Mouse (Mus musculus): ENCODE measurements around the gene Trim66. TPM values are rescaled to one million over a fixed set of nuclear protein-coding genes. Genes with fewer than 3 reads are reported as not detected.
A peak's percentile ranks its signal among the peaks of the same experiment; 100 is the strongest.

Trim66 gene
- polyA plus RNA-seq (2015; fragmentation: Nextera tagmentation; extraction: Ambion mirVana): 0.01 and 0.05 TPM in 2 replicates

DNA sequence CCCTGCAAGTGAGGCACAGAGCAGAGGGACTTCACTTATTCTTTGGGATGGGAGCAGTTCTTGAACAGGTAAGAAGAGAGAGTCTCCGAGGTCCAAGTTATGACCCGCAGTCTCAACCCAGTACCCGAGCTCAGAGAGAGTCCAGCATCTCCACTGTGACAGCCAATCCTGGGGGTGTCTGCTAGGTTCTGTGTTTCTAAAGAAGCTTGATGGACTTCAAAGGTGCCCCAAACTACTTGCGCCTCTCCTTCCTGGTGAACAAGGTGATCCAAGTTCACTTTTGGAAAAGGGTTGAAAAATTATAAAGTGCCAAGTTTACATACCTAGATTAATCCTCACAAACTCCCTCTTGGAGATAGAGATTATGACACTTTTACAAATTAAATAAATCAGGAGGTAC, at the start of gene Trim66:
TSS of gene Trim66 (minus strand) at position 101 of the 400 bp plus-strand sequence.
- no peak within 1 kb of the TSS for H3K9ac ChIP-seq (ENCODE audit: low read depth, low read length)
- no peak for ATAC-seq
- no peaks in the 10 kb centered on the region for H3K4me1 ChIP-seq (replicated peaks; ENCODE audit: control insufficient read depth, insufficient read depth, low read length)
- 93% methylated on average over 4 of the region's 4 CpGs for WGBS
- TF ChIP-seq CTCF (IDR thresholded peaks at IDR 0.05; ENCODE audit: low read depth): no peak
- H3K27me3 ChIP-seq (replicated peaks; ENCODE audit: control insufficient read depth, insufficient read depth, low read length): no peaks in the 10 kb centered on the region
- no peaks in the 10 kb centered on the region for H3K9me3 ChIP-seq (ENCODE audit: control insufficient read depth)
- H3K36me3 ChIP-seq (ENCODE audit: control insufficient read depth, insufficient read depth): no peaks in the 10 kb centered on the region
- no peak within 1 kb of the TSS for H3K27ac ChIP-seq (ENCODE audit: low read depth, low read length)
- no peak within 1 kb of the TSS for H3K4me2 ChIP-seq (replicated peaks; ENCODE audit: low read depth)
- no peak within 1 kb of the TSS for H3K4me3 ChIP-seq (ENCODE audit: low read depth, low read length)

DNA sequence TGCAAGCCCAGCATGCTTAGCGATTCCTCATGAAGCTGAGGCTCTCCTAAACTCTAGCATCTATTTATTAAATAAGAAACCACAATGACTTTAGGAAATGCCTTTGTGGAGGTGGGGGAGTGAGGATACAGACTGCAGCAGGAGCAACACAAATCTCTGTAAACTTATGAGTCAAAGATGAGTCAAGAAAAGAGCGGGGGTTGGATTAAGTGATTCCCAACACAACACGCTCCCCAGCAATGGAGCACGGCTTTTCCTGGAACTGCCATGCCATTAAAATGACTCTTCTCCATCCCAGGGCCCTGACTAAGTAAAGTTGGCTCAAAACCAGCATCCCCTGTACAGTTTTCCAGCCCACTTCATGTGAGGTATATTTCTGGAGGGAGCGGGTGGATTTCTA, 38.8 kb upstream of the Trim66 start:
- ATAC-seq: no peak
- H3K9ac ChIP-seq (ENCODE audit: low read depth, low read length): no peak overlapping the region
- no peaks in the 10 kb centered on the region for H3K9me3 ChIP-seq (ENCODE audit: control insufficient read depth)
- H3K27me3 ChIP-seq (replicated peaks; ENCODE audit: control insufficient read depth, insufficient read depth, low read length): no peaks in the 10 kb centered on the region
- 72% methylated on average over 5 of the region's 5 CpGs for WGBS
- no peaks in the 10 kb centered on the region for H3K4me1 ChIP-seq (replicated peaks; ENCODE audit: control insufficient read depth, insufficient read depth, low read length)
- H3K36me3 ChIP-seq (ENCODE audit: control insufficient read depth, insufficient read depth): peaks cover 63% of the 10 kb centered on the region
- TF ChIP-seq CTCF (IDR thresholded peaks at IDR 0.05; ENCODE audit: low read depth): no peak
- no peak overlapping the region for H3K27ac ChIP-seq (ENCODE audit: low read depth, low read length)
- H3K4me2 ChIP-seq (replicated peaks; ENCODE audit: low read depth): no peak overlapping the region
- H3K4me3 ChIP-seq (ENCODE audit: low read depth, low read length): no peak overlapping the region

GRCm38 (mm10) chr7:109546186-109546585, 38.3 kb upstream of the Trim66 start:
- H3K27ac ChIP-seq (ENCODE audit: low read depth, low read length): no peak overlapping the region
- 84% methylated on average over 2 of the region's 2 CpGs for WGBS
- H3K4me1 ChIP-seq (replicated peaks; ENCODE audit: control insufficient read depth, insufficient read depth, low read length): no peaks in the 10 kb centered on the region
- TF ChIP-seq CTCF (IDR thresholded peaks at IDR 0.05; ENCODE audit: low read depth): 0 out of 2 replicates have a peak, but pooled peaks have one; percentile 30
- ATAC-seq: no peak
- no peak overlapping the region for H3K4me2 ChIP-seq (replicated peaks; ENCODE audit: low read depth)
- no peak overlapping the region for H3K4me3 ChIP-seq (ENCODE audit: low read depth, low read length)
- H3K27me3 ChIP-seq (replicated peaks; ENCODE audit: control insufficient read depth, insufficient read depth, low read length): no peaks in the 10 kb centered on the region
- no peak overlapping the region for H3K9ac ChIP-seq (ENCODE audit: low read depth, low read length)
- no peaks in the 10 kb centered on the region for H3K9me3 ChIP-seq (ENCODE audit: control insufficient read depth)
- H3K36me3 ChIP-seq (ENCODE audit: control insufficient read depth, insufficient read depth): peaks cover 65% of the 10 kb centered on the region

DNA sequence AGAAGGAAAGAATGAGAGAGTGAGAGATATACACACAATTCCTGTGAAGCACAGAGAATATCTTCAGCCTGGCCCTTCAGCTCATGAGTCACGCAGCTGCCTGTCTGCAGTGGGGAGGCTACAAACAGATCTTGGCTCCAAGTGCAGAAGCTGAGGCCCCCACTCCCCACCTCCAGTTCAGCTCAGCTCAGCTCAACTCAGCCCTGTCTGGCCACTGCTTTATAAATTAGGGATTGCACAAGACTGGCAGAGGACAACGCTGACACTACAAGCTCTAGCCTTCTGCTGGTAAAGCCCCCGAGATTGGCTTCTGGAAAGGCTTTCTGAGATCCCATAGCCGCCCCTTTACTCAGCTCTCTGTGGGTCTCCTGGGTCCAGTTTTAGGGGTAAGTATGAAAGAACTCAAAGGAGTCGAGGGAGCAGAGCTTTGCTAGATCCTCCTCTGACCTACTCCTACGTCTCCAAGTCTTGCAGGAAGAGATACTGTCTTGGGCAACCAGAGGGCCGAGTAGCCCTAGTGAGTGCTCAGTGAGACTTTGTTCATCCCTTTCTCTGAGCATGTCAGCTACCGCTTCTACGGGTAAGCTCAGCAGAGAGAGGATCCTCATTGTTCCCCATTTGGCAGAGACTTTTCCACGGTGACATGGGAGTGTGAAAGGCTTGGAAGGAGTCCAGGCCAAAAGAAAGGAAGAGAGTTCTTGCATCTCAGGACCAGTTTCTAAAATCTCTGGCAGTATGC, 37.5 kb upstream of the Trim66 start:
- no peak overlapping the region for H3K4me3 ChIP-seq (ENCODE audit: low read depth, low read length)
- H3K9ac ChIP-seq (ENCODE audit: low read depth, low read length): no peak overlapping the region
- H3K4me2 ChIP-seq (replicated peaks; ENCODE audit: low read depth): no peak overlapping the region
- H3K27me3 ChIP-seq (replicated peaks; ENCODE audit: control insufficient read depth, insufficient read depth, low read length): no peaks in the 10 kb centered on the region
- 74% methylated on average over 10 of the region's 10 CpGs for WGBS
- no peak for TF ChIP-seq CTCF (IDR thresholded peaks at IDR 0.05; ENCODE audit: low read depth)
- no peak for ATAC-seq
- peak overlapping the region; percentile 11; the same call in 1 of the 2 replicates for H3K27ac ChIP-seq (ENCODE audit: low read depth, low read length)
- no peaks in the 10 kb centered on the region for H3K4me1 ChIP-seq (replicated peaks; ENCODE audit: control insufficient read depth, insufficient read depth, low read length)
- H3K9me3 ChIP-seq (ENCODE audit: control insufficient read depth): no peaks in the 10 kb centered on the region
- peaks cover 63% of the 10 kb centered on the region for H3K36me3 ChIP-seq (ENCODE audit: control insufficient read depth, insufficient read depth)

GRCm38 (mm10) chr7:109544792-109545191, 36.9 kb upstream of the Trim66 start:
- no peak for ATAC-seq
- no peak overlapping the region for H3K9ac ChIP-seq (ENCODE audit: low read depth, low read length)
- no peak for TF ChIP-seq CTCF (IDR thresholded peaks at IDR 0.05; ENCODE audit: low read depth)
- H3K36me3 ChIP-seq (ENCODE audit: control insufficient read depth, insufficient read depth): peaks cover 67% of the 10 kb centered on the region
- no peaks in the 10 kb centered on the region for H3K27me3 ChIP-seq (replicated peaks; ENCODE audit: control insufficient read depth, insufficient read depth, low read length)
- no peak overlapping the region for H3K4me3 ChIP-seq (ENCODE audit: low read depth, low read length)
- H3K9me3 ChIP-seq (ENCODE audit: control insufficient read depth): no peaks in the 10 kb centered on the region
- H3K27ac ChIP-seq (ENCODE audit: low read depth, low read length): no peak overlapping the region
- 76% methylated on average over 5 of the region's 5 CpGs for WGBS
- no peak overlapping the region for H3K4me2 ChIP-seq (replicated peaks; ENCODE audit: low read depth)
- H3K4me1 ChIP-seq (replicated peaks; ENCODE audit: control insufficient read depth, insufficient read depth, low read length): no peaks in the 10 kb centered on the region

DNA sequence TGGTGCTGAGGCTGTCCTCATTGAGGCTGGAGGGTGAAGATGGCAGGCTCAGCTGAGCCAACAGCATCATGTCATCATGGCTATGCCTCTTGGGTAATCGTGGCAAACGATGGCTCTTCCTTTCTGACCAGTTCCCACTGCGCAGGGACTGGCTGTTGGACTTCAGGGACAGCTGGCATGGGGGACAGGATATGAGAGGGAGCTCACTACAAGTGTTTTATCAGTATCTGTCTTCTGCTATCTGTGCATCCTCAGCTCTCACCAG, 34.4 kb upstream of the Trim66 start:
- no peak for ATAC-seq
- Histone ChIP-seq H3K4me3 (ENCODE audit: low read depth, low read length) (no peak overlapping the region), H3K27ac (ENCODE audit: low read depth, low read length) (no peak overlapping the region), H3K4me1 (replicated peaks; ENCODE audit: control insufficient read depth, insufficient read depth, low read length) (no peaks in the 10 kb centered on the region), H3K9ac (ENCODE audit: low read depth, low read length) (no peak overlapping the region), H3K36me3 (ENCODE audit: control insufficient read depth, insufficient read depth) (peaks cover 71% of the 10 kb centered on the region), H3K4me2 (replicated peaks; ENCODE audit: low read depth) (no peak overlapping the region), H3K9me3 (ENCODE audit: control insufficient read depth) (no peaks in the 10 kb centered on the region), H3K27me3 (replicated peaks; ENCODE audit: control insufficient read depth, insufficient read depth, low read length) (no peaks in the 10 kb centered on the region)
- WGBS: 82% methylated on average over 3 of the region's 3 CpGs
- TF ChIP-seq CTCF (IDR thresholded peaks at IDR 0.05; ENCODE audit: low read depth): no peak
